Mouse (Mus musculus): ENCODE data around the gene Lgr4.

Lgr4 gene

DNA sequence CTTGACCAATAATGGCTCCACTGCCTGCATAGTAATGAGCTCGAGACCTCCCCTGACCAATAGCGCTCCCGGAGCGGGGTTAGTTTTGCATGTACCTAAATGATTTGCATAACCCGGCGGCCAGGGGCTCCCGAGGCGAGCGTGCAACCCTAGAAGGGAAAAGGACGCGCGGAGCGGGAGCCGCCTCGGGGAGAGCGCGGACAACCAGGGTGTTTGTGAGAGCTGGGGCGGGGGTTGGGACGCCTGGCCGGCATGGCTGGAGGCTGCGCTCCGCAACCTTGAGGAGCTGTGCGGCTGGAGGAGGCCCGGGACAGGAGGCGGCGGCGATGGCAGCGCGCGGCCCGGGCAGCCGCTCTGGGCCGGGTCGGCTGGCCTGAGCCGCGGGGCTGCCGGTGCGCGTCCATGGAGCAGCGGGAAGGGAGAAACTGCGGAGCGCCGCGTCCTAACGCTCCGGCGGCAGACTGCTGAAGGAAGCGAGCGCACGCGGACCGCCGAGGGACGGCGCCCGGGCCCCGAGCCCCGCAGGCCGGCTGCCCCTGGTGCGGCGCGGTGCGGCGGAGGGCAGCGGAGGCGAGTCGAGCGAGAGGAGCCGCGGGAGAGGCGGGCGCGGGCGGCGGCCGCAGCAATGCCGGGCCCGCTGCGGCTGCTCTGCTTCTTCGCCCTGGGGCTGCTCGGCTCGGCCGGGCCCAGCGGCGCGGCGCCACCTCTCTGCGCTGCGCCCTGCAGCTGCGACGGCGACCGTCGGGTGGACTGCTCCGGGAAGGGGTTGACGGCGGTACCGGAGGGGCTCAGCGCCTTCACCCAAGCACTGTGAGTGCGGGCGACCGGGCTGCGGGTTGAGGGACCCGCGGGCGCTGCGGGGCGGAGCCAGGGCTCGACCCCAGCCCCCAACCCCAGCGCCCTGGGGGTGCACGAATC lies at the start of gene Lgr4:
Lgr4 (plus strand) TSS at position 152 of the 918 bp plus-strand sequence.
- in situ Hi-C loops (cut with MboI) = loop anchor here (25.0 kb wide), 1 partner anchor 295 kb away; no protein-coding TSS in a partner anchor

DNA sequence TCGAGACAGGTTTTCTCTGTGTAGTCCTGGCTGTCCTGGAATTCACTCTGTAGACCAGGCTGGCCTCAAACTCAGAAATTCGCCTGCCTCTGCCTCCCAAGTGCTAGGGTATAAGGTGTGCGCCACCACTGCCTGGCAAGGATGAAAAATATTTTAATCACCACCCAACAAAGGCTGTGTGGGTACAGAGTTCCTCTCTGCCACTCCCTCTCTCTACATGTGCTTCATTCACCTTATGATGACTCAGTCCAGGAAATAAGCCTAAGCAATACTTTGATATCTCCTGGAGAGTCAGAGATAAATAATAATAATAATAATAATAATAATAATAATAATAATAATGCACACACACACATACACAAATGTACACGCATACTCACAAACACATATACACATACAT lies 38.0 kb upstream of the Lgr4 start:
- in situ Hi-C loops (cut with MboI) = loop anchor here (25.0 kb wide), 1 partner anchor 592 kb away; the partner anchor contains the start of genes Kif18a and Mettl15

DNA sequence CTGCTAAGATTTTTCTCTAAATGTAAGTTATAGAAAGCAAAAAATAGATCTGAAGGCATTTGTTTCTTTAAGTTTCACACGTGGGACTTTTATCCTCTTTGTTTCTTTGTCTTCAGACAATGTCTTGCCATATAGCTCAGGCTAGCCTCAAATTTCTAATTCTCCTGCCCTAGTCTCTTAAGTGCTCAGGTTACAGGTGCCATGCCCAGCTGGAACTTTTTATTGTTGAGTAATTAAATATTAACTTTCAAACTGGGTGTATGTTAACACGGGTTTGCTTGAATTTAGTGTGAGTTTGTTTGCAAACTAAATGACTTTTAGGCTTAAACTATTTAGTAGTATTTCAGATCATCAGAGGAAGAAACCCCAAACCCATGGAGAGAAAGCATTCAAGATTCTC lies 36.3 kb upstream of the Lgr4 start:
- in situ Hi-C loops (cut with MboI) = loop anchor here (25.0 kb wide), 1 partner anchor 594 kb away; the partner anchor contains the start of genes Kif18a and Mettl15

DNA sequence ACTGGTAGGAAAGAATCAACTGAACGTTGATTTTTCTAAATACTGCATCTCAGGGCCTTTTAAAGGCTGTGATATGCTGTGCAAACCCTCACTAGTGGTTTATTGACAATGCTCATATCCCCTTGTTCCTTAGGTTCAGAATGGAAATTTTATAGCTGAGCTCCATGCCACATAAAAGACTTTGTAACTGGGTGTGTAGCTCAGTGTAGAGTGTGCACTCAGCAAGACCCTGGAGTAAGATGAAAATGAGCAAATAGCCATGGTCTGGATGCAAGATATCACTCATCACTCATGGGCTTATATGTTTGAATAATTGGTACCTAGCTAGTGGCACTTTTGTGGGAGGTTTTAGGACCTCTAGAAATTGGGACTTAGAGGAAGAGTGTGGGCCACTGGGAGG lies 35.8 kb upstream of the Lgr4 start:
- in situ Hi-C loops (cut with MboI) = loop anchor here (25.0 kb wide), 1 partner anchor 594 kb away; the partner anchor contains the start of genes Kif18a and Mettl15

DNA sequence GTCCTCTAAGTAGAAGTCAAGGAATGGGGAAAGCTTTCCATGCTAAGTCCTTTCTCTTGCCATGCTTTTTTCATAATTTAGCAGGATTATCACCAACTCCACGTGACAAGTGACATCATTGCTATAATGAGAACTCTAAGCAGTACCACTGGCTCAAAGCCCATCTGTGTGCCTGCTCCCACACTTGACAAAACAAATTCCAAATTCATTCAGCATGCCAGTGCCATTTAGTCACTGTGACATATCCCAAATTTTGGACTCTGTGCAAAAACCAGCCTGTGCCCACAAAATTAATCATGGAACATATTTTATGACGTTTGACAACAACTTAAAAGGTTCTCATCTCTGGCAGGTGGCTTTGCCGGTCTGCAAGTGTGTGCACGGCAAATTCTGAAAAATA lies 33.3 kb upstream of the Lgr4 start:
- in situ Hi-C loops (cut with MboI) = loop anchor here (25.0 kb wide), 1 partner anchor 597 kb away; the partner anchor contains the start of genes Kif18a and Mettl15

DNA sequence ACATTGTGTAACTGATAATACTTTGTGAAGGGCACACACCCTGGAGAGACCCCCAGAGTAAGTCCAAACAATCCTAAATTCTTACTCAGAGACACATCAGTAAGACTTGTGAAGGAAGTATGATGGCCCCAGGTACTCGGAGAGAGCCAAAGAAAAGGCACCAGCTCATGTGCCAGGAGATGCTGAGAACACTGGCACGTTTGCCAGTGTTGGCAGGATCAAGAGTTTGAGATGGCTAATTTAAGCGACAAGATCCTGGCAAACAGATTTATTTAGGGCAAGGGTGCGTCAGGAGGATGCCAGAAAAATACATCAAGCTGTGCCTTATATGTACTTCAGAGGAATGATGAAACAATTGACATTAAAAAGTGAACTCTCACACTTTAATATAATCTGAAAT lies 32.9 kb upstream of the Lgr4 start:
- in situ Hi-C loops (cut with MboI) = loop anchor here (25.0 kb wide), 1 partner anchor 597 kb away; the partner anchor contains the start of genes Kif18a and Mettl15

DNA sequence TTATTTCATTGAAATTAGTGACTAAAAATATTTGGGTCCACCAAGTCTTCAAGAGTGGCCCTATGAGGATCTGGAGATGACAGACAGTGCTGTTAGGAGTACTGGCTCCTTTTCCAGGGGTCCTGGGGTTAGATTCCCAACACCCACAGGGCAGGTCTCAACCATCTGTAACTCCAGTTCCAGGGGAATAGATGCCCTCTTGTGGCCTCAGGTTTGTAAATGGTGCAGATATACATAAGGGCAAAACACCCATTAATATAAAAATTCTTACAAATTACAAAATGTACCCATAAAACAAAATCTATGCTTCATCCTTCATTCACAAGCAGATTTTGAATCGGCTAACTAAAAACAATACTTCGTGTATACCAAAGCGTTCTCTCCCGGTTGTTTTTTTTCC lies 27.4 kb upstream of the Lgr4 start:
- in situ Hi-C loops (cut with MboI) = loop anchor here (25.0 kb wide), 1 partner anchor 603 kb away; the partner anchor contains the start of genes Kif18a and Mettl15

DNA sequence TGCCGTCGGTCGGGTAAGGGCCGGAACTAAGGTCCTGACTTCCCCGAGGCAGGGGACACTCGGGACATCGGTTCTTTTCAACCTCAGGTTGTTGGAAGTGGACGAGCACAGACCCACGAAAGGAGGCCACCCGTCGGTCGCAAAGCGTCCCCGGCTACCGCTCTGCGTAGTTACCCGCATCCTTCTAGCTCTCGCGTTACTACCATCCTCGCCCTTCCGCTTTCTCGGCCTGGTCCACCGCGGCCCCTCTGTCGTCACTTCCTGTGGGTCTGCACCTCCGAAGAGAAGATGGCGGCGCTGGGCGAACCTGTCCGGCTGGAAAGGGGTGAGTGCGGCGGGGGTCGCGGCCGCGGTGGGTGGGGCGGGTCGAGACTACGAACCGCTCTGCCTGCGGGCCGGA lies 26.9 kb upstream of the Lgr4 start, which contains the start of gene Lin7c:
Lin7c (plus strand) TSS at position 257 of the 400 bp plus-strand sequence.
- in situ Hi-C loops (cut with MboI) = loop anchor here (25.0 kb wide), 1 partner anchor 603 kb away; the partner anchor contains the start of genes Kif18a and Mettl15

DNA sequence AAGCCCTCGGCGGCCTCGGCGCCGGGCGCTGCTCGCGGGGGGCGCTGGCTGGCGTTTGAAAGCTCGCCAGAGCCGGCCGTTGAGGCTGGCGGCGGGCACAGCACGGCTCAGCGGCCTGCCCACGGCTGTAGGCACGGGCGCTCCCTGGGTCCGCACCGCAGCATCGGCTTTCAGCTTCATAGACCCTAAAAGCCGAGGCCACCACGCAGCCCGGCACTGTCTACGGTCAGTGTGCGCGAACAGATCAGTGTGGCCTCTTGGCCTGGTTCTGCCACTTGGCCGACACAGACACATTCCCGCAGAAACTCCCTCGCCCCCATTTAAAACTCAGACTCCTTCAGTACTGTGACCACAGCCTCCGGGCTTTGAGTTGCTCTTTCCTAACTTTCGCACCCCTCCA lies 26.4 kb upstream of the Lgr4 start:
- in situ Hi-C loops (cut with MboI) = loop anchor here (25.0 kb wide), 1 partner anchor 604 kb away; the partner anchor contains the start of genes Kif18a and Mettl15

DNA sequence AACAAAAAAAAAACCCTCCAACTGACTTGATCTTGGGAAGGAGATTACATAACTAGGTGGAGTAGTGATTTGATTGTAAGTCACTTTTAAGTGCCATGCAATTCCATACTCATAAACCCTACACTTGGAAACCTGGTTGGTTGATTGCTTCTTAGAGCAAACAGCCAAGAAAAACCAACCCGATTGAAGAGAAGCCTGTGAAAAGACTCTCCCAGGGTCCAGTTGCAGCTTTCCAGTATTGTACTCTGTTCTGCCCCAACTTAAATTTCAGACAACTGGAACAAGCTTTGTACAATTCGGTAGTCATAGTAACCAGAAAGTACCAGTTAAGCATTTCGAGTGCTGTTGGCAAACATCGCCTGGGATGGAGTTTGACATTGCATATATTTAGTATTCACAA lies 26.0 kb upstream of the Lgr4 start:
- in situ Hi-C loops (cut with MboI) = loop anchor here (25.0 kb wide), 1 partner anchor 604 kb away; the partner anchor contains the start of genes Kif18a and Mettl15

DNA sequence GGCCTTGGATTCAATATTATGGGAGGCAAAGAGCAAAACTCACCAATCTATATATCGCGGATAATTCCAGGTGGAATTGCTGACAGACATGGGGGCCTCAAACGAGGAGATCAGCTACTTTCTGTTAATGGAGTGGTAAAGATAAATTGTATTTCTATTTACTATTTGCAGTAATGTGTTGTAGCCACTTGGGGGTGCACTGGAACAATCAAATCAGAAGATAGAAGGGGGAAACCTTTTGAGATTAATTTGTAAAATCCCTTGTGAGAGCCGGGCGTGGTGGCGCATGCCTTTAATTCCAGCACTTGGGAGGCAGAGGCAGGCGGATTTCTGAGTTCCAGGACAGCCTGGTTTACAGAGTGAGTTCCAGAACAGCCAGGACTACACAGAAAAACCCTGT lies 21.1 kb upstream of the Lgr4 start:
- in situ Hi-C loops (cut with MboI) = loop anchor here (25.0 kb wide), 1 partner anchor 609 kb away; the partner anchor contains the start of genes Kif18a and Mettl15

DNA sequence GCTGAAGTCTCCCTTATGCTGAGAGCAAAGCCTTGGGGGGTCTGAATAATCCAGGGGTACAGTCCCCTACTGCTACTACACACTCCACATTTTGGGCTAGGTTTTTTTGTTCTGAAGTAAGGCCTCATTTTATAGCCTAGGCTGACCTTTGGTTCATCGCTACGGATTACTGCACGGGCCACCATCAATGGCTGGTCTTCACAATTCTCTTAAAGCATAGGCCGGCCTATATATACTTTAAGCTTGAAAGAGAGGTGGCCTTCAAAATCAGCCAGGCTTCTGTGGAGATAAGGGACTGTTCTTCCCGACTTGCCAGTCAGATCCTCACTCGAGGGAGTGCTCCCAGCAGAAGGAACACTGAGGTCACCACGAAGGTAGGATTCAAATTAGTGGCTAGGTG lies 14.6 kb upstream of the Lgr4 start:
- in situ Hi-C loops (cut with MboI) = loop anchor here (25.0 kb wide), 1 partner anchor 309 kb away; no protein-coding TSS in a partner anchor

DNA sequence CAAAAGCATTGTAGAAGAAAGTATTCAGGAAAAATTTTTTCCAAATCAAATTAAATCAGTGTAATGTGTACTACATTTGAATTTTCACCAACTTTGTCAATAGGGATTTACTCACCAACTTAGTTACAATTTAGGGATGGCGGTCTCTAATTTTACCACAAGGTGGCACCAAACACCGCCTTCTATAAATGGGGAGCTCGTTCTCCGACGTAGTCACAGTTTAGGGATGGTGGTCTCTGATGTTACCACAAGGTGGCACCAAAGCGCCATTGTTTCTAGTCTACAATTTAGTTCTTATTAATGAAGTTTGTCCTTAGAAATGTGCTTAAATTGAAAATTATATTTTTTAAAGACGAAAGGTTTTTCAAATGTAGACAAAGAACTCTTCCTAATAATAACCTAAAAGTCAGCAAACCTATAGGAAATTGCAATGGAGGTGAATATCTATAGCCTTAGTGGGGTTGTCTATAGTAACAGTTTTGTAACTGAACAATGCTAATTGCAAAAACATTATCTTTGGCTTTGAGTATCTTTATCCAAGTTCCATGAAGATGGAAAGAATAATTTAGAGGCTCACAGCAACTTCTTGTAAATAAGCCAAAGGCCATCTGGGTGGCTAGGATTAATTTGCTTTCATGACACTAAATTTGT lies 13.2 kb upstream of the Lgr4 start:
- in situ Hi-C loops (cut with MboI) = loop anchor here (25.0 kb wide), 1 partner anchor 308 kb away; no protein-coding TSS in a partner anchor

DNA sequence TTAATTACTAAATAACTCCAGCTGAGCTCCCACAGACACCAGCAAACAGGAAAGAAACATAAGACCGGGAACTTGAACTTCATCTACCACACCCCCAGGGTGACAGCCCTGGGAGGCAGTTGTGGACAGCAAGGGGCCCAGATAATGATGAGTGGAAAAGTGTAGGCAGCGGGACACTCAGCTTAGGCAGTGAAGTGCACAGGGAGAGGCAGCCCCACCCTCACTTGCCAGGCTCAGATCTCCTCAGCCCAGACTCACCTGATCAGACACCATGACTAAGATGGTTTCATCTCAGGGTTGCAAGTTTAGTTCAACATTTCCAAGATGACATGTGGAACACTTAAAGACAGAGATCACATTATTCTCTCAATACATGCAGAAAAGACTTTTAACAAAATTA lies 8.3 kb upstream of the Lgr4 start:
- in situ Hi-C loops (cut with MboI) = loop anchor here (25.0 kb wide), 1 partner anchor 303 kb away; no protein-coding TSS in a partner anchor

DNA sequence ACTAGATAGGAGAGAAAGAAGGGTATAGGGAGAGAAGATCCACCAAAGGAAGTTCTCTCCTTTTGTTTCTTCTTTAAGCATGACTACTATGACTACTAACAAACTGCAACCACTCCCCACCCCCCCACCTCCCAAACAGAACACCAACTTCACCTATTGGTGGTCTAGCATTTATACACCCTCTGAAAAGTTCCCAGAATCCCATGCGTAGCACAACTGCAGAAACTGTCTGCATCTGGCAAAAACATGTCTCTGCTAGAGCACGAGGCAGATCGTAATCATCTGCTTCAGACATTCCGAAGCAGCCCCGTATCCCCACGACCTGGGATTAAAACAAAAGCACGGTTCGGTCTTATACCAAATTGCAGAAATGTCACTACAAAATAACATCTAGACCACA lies 5.2 kb upstream of the Lgr4 start:
- in situ Hi-C loops (cut with MboI) = loop anchor here (25.0 kb wide), 1 partner anchor 300 kb away; no protein-coding TSS in a partner anchor

DNA sequence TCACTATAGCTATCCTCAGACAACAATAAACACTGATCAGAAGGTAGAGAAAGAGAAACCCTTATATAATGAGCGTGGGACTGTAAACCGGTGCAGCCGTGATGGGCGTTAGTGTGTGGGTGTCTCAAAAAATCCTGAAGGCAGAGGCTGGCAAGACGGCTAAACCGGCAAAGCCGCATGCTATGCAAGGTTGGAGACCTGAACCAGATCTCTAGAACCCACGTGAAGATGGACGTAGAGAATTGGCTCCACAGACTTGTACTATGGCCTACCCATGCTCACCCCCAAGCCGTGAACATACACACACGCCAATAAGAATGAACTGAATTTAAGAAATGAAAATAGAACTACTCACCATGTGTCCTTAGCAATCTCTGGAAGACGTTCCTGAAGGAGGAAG lies 4.7 kb upstream of the Lgr4 start:
- in situ Hi-C loops (cut with MboI) = loop anchor here (25.0 kb wide), 1 partner anchor 300 kb away; no protein-coding TSS in a partner anchor

DNA sequence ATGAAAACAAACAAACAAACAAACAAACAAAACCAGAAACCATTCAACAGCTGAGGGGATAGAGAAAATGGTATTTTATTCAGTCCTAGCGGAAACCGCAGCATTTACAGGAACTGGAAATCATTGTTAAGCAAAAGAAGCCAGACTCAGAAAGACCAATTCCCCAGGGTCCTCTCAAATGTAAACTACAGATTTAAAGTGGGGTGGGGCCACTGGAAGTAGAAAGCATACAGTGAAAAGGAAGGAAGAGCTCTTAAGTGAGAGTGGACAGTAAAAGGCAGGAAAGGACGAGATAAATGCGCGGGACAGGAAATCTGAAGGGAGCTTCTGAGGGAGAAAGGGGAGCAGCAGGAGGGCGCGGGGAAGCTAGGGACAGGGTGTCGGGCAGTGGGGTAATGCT lies 4.2 kb upstream of the Lgr4 start:
- in situ Hi-C loops (cut with MboI) = loop anchor here (25.0 kb wide), 1 partner anchor 299 kb away; no protein-coding TSS in a partner anchor

DNA sequence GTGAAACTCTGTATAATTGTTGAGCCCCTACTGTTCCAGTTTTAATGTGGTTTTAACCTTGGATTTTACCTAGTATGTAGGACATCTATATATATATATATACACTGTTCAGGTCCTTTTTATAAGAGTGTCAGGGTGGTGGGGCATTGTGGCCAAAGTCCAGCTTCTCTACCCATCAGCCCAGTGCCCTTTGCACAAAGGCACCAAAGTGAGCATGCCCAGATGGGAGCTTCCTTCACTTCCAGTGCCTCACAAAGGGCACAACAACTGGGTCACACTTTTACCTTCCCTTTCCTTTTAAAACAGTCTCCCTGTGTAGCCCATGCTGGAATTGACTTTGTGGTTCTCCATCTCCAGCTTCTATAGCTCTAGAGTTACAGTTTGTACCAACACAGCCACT lies 2.8 kb upstream of the Lgr4 start:
- in situ Hi-C loops (cut with MboI) = loop anchor here (25.0 kb wide), 1 partner anchor 298 kb away; no protein-coding TSS in a partner anchor

DNA sequence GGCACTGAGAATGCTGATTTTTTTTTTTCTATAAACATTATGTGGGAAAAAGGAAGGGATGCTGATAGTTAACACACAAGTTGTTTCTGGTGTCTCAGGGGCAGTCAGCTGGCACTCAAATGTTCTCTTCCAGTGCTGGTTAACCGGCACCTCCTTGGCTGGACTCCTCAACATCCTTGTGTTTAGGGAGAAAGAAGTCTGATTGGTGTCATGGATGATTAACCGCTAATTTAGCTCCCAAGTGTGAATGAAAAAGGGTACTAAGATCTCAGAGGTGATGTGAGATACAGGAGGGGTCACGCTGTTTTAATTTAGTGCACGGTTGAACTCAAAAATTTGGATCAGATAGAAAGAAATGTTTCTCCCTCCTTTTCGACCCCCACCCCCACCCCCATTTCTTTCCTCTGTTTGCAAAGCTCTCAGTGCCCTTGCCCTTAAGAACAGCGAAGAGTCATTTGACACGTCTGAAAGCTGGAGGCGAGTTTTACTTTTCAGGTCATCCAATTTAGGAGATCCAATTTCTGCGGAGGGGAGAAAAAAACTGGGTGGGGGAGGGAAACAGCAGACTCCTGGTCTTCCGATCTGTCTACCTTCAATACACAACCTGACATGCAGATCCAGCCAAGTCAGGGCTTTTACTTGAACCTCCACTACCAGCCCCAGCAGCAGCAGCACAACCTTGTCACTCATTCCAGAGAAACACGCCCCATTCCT lies 508 bp upstream of the Lgr4 start:
- in situ Hi-C loops (cut with MboI) = loop anchor here (25.0 kb wide), 1 partner anchor 295 kb away; no protein-coding TSS in a partner anchor

DNA sequence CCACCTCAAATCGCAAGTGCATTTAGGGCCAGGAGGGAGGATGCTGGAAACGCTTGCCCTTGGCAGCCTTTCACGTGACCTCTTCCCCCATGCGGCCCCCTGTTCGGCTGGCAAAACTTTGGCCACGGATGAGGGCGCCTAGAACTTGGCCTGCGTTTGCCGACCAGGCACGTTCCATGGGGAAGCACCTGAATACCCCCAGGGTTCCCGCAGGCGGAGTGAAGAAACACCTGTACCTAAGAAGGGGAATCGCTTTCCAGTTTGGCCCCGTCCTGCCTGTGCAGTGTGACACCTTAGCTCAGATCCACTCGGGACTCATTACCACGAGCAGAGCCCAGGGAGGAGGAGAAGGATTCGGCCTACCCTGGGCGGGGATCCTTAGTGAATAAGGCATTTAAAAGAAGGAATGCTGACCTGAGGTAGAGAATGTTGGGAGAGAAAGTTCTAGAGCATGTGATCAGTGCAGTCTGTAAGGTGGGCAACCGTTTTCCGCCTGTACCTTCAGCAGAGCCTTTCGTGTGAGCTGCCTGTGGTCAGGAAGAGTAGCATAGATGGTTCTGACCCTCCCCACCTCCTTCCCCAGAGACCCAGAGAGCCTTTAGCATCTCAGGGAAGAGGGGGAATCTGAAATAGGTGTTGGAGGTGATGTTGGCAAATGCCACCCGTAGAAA lies 1.3 kb downstream of the Lgr4 start:
- in situ Hi-C loops (cut with MboI) = loop anchor here (25.0 kb wide), 1 partner anchor 294 kb away; no protein-coding TSS in a partner anchor

All from mature B cell (primary cell).